Mouse (Mus musculus): ENCODE measurements at regions not wholly inside any gene's neighbourhood (a gene's known extent, or its start where the extent isn't known, plus 50 kb on each side); places are given as distances from the start of the nearest gene placed in this dataset.

DNA sequence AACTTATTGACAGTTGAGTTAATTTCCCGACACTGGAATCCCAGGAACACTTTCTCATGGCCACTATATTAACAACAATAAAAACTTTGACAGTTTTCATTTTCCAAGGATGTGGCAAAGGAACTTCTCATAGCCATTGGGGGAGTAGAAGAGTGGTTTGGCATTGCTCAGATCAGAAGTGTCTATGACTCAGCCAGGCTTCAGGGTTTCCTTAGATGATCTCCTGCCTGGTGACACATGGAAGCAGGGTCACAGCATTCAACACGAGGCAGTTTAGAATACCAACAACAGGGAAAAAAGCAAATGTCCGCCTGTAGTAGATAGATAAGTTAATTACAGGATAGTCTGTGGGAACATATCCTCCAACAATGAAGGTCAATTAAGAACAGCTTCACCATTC, 228.1 kb upstream of the Gm12728 start:
- DNase-seq: no peak

DNA sequence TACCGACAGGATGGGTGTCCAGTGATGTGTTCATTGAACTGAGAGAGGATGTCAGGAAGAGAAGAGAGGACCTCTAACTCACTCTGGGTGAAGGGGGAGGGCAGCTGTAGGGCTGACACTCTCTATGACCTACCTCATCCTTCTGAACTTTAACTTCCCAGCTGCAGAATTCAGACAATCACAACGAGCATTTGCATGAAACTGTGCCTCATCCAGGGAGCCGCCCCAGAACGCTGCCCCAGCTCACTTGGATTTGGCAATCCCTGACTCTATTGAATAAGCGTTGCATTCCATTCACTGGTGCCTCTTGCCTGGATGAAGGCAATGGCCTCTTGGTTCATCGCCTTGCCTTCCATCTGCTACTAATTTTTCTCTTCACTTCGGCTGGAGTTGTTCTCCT, 223.9 kb upstream of the Gm12728 start:
- DNase-seq: no peak

DNA sequence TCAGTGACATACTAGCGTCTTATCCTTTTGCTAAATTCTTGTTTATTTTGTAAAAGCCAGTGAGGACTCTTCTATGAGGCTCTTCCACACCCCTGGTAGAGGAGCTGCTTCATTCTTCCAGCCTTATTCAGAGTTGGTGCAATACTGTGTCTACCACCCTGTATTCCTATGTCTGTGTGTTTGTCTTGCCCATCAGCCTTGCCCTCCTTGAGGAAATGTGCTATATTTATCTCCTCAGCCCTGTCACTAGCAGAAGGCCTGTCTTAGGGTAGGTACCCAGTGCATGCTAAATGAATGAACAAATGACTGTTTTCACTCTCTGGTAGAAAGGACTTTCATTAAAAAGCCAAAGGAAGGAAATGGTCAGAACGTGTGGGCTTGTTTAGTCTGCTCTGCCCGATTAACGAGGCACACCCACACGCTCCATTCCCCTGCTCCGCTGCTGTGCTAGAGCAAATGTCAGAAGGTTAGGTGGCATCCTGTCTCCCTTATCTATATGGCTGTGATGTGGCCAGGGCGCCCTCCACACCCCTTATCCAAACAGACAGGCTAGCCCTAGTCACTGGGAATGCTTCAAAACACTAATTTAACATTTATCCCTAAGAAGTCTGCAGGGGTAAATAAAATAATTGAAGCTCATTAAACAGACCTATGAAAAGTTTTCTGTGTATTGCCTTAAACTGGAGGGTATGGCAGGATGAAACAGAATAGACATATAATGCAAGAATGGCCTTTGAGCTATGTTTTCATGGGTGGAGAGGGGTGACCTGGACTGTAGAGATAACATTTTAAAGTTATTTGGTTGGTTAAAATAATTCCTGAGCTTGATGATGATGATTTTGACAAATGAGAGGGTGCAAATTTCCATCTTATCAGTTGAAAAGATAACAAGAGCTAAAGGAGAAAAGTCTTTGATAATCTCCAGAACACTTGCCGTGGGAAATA, 222.9 kb upstream of the Gm12728 start:
- no peak for DNase-seq

DNA sequence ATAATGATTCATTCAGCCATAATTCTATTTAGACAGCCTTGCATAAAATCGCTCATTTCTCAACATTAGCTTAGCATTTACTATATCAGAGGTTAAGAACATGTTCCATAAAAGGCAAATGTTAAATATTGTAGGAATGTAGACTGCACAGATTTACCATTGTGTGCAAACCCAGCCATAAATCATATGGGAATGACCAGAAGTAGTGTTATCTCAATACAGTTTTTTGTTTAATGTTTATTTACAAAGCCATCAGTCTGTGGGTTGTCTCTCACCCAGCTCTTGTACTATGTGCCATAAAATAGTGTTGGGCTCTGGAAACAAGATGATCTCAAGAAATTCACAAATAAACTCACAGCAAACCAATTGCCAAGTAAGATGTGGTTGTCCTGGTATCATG, 220.0 kb upstream of the Gm12728 start:
- no peak for DNase-seq

DNA sequence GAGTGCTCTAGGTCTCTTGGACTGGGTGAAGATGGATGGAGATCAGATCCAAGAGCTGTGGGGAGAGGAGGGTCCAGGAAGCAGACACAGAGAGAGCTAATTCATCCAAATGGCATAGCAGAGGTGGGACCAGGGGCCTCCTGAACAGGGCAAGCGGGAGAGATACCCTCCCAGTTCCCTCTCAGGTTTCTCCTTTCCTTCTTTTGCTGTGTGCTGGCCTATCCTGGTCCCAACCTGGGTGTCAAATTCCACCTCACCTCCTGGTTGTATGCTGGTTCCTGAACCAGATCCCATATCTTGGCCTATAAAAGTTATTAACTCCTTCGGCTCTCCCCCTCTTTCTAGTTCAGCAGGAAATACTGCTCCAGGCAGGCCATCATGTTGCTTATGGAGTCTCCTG, 214.1 kb upstream of the Gm12728 start:
- no peak for DNase-seq

DNA sequence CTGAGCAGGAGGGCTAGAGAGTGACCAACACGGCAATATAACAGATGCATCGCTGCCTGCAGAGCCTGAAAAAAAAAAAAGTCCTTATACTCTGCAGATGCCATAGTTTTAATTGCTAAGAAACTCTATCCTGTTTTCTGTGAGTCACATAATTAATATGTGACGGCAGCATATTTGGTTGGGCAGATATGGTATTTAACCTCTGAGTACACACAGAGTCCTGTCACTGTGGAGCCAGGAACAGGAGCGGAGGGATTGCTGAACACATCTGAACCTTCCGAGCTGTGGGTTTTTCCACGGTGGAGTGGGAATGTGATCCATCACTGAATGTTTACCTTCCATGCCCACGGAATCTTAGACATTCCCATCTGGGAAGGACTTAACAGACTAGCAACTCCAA, 208.7 kb upstream of the Gm12728 start:
- no peak for DNase-seq

DNA sequence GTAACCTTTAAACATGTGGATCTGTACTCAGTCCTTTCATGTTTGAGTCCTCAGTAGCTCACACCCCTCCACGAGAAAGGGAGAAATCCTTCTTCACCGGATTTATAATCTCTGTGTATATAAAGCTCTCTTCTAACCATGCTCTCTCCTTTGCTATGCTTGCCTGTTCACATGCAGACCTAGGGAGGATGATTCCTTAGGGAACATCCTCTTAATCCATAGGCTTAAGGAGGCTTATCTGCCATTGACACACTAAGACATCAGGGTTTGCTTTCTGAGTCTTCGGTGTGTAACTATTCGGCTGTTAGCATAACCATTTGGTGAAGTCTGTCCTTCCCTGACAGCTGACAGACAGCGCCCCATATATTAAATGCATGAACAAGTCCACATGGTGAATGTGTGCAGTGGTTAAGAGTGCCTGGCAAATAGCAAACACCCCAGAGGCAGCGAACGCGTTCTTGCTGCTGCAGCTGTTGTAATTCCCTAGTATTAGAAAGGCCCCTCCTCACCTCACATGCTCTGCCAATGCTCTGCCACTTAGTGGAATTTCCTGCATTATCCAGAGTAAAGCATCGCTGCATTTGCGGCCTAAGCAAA, 205.2 kb upstream of the Gm12728 start:
- no peak for DNase-seq

DNA sequence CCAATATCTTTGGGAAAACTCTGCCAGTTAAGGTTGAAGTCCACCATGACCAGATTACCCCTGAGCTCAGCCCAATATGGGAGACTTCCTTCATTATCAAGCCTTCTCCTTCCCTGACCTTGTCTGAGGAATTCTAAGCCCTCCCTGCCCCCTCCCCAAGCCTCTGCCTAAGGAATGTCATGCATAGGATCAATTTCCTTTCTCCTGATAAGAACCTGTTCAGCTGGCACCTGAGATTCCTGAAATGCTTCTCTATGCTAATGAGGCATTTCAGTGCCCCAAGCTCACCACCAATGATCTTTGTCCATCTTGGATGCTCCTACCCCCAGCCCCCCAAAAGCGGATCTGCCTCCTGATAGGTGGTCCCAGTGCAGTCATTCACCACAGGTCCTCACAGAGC, 186.0 kb upstream of the Gm12728 start:
- DNase-seq: no peak

DNA sequence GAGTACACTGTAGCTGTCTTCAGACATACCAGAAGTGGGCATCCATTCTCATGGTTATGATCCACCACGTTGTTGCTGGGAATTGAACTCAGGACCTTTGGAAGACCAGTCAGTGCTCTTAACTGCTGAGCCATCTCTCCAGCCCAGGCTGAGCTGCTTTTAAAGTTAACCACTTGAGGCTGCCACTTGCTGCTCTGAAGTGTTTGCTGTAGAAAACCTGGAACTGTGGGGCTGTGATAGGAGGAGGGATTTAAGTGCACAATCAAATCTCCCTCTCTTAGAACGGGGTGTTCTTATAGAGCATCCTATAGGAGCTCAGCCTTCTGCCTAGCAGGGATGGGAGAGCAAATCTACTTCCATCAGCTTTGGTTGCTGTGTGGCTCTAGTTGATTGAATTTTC, 185.1 kb upstream of the Gm12728 start:
- DNase-seq: peak in 1 of 2 experiments; percentile 13

DNA sequence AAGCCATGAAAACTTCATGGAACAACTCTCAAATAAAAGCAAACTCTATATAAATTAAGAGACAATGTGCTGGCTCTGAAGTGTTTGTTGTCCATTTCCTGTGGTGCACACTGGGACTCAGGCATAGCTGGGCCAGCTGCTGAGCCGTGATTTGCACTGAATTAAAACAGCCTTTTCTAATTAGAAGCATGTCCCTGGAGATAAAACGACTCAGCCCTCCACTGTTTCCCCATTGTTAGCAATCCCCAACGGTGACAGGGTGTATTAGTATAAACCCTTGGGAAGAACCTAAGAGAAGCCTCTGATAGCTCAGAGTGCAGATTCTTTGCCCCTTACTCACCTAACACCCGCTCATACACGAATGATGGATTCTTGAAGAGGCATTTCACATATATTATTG, 182.9 kb upstream of the Gm12728 start:
- DNase-seq: no peak

DNA sequence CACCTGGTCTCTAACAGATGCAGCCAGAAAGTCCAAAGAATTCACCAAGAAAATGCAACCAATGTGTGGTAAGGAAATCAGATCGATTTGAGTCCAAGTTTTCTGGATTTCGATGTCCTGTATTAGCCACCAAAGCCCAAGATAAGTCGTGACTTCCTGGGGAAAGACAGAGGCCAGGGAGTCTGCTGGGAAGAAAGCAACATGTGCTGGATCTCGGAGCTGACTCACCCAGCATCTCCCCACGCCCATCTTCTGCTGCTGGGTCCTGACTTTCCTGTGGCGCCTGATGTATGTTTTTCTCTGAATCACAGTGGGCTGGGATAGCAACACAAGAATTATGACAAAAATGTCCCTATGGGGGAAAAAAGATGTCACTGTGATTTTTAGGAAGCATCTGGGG, 178.8 kb upstream of the Gm12728 start:
- DNase-seq: no peak

DNA sequence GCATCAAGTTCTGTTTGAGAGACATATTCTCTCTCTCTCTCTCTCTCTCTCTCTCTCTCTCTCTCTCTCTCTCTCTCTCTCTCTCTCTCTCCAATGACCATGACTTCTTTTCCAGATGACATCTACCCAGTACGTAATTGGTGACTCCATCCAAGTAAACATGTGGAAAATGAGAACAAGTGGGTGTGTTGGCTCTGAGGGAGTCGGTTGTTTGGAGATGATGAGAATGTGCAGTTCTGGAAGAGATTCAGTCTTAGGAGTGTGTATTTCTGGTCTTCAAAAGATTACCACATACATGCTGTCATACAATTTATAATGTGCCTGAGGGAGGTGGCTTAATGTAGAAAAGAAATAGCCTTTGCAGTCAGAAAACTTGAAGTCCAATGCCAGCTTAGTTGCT, 175.3 kb upstream of the Gm12728 start:
- no peak for DNase-seq

DNA sequence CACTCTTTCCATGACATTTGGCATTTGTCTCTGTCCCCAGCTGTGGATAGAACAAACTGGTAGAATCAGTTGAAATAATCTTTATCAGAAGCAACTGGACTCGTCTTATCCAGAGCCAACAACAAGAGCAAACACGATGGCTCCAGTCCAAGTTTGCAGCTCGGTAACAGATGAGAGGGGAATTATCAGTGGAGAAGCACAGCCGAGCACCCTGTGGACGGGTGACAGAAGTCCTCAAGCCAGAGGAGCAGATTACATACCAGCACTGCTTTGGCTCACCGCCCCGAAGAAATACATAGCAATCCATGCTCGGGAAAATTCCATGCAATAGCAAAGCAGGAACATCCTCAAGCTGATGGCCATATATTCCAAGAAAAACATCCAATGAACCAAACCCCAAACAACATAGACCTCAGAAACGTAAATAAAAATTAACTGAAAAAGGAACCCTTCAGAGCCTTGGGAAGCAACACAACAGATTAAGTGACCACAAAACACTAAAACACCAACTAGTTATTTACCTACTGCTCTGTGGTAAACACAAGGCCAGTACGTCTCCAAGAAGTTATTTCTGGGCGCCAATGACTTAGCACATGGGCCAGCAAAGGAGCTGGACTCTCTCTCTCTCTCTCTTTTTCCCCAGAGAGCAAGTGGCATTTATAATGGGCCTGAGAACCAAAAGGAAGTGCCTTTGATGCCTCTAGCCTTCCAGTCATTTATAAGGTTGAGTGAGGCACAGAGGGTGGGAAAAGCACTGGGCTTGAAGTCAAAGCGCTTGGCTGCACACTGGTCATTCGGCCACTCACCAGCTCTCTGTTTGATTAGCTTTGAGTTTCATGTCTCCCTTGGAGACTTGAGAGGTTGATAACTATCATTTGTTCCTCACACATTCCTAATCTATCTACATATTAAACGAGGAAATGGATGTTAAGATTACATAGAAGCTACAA, 163.0 kb upstream of the Gm12728 start:
- peak; percentile 53 to 63 for DNase-seq

DNA sequence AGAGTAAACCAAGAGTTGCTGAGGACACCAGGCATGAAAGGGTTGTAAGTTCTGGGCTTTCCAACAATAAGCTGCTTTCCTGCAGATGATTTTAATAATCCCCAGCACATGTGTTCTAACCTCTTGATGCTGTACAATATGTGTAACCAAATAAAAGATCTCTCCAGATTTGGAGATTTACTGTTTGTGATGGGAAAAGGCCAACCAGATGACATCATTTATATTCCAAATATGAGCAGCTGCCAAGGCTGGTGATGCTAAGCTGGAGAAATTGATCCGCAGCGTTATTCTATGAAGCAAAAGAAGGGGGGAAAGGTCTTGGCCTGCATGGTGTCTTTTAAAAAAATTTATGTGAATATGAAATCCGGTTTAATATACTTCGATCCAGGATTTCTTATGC, 160.1 kb upstream of the Gm12728 start:
- DNase-seq: no peak

DNA sequence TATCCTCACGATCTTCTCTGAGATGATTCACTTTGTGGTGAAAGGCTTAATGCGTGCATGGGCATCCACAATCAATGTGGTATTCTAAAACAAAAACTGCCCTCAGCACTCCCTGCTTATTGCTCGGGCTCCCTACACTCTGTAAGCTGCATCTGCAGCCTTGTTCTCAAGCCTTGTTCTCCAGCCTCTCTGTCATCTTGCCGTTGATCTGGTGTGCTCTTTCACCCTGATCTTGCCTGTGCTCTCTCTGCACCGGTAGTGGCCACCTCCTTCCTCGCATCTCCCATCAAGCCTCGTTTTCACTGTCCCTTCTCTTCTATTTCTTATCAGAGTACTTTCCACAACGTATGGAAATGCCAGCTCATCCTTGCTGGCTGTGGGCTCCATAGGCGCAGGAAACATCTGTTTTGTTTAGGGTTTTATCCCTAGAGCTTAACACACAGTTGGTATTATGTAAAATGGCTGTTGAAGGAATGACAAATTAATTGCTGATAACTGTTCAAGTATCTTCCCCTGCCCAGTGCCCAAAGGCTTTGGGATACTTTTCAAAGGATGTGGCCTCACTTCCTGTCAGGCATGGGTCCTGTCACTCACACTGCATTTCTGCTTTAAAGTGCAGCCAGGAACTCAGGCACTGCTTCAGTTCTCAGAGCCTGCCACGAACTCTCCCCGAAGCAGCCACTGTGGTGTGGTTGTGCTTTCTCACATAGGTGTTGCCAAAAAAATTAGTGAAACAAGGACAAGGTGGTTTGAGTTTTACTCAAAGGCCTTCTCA, 158.9 kb upstream of the Gm12728 start:
- no peak for DNase-seq

DNA sequence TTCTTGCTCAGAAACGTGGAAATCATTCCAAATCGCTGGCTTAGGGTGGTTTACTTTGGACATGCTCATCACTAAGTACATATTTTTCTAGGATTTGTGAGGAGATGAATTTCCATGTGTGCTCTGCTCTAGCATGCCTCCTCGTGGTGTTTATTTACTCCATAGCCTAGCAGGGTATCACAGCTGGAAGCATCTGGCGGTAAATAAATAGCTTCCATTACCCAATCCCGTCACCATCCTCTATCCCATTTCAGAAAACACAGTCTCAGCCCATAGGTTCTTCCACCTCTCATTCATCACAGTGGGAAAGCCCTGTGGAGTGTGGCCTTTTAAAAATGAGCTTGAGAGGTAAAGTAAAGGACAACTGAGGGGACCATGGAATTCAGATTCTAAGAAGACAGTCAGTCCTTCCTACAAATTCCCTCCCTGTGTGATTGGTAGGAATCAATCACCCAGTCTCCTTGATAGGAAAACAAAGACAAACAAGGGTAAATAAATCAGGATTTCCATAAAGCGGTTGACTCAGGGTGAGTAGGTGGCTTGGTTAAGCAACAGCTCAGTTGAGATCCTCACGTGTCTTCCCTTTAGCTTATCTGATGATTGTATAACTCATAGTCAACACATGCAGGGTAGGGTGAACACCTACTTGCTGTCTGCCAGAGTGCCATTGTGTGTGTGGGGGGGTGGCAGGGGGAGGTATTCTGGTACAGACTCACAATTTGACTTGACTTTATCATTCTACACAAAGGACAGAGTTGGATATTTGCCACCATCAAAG, 156.9 kb upstream of the Gm12728 start:
- DNase-seq: no peak

DNA sequence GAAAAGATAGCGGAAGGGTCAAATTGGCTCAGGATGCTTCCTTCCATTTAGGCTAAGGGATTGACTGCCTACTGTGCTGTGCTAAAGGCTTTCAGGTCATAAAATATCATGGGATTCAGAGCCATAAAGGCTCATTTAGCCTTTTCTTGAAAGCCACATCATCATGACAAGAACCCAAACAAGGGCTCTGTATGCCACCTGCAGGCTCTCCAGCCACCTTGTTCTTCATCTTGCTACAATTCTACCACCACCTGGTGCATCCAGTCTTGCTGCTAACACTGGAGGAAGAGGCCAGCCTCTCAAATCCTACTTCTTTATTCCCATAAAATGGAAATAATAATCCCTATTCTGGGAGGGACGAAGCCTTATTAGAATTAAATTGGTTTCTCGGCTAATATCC, 155.9 kb upstream of the Gm12728 start:
- no peak for DNase-seq

DNA sequence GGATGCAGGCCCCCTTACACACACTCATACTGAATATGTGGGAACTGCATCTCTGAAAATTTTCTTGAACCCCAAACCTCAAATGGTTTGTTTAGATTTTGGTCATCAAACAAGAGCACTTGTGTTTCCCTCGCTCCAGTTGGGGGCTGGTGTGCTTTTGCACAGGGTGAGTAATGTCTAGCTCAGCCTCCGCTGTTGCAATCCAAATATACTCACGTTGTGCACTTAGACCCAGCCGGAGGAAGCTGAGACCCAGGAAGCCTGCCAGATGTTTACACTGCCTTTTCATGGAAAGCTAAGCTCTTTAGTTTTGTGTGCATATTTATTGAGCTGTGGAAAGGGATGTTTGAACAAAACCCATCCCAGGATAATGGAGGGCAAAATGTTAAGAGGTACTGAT, 148.9 kb upstream of the Gm12728 start:
- DNase-seq: peak; percentile 66 to 79

DNA sequence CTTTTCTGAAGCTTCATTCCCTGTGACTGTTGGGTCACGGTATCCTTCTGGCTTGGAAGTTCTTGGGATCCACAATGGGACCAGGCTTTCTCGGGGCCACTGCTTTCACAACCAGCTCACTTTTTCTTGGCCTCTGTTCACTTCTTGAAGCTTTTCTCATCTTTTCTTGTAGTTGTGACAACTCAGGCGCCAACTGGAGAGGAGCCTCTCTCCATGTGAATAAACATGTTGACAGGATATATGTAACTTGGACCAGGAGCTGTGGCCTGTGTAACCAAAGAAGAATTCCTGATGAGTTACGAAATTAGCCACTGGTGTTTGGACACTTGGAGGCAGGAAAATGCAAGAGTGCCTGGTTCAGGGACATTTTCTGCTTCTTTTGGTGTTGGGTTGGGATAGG, 148.1 kb upstream of the Gm12728 start:
- peak; percentile 36 to 55 for DNase-seq

DNA sequence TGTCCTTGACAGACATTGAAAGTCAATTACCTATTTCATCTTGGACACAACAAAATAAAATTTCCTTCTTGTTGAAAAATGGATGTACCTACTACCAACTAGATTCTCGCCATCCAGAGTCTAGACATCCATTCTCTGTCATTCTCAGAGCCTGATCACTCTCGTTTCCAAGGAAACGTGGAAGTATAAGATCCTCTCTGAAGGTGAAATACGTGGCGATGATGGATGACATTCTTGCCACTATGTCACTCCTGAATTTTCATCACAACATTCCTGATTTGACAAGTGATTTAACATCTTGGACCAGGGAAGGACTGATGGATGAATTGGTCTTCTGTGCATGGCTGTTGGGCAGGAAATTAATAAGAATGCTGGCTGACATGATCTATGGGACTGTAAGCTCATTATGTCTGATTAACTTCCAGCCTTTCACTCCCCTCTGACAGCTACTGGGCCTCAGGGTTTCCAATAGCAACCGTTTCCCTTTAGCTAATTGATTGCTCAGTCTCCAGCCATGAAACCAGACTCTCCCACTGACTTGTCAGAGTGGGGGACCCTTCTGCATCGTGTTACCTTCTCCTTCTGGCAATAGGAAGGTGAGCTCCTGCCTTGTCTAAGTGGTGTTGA, 140.7 kb upstream of the Gm12728 start:
- no peak for DNase-seq

DNA sequence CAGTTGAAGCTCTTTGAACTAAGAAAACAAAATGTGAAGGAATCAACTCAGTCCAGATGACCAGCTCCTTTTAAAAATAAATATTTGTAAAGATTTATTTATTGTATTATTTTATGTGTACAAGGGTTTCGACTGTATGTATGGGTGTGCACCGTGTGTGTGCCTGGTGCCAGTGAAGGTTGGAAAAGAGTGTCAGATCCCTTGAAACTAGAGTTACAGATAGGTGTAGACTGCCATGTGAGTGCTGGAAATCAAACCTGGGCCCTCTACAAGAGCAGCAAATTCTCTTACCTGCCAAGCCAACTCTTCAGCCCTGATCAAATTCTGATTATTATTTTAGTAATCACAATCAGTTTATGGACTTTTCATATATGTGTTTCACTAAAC, 140.2 kb upstream of the Gm12728 start:
- no peak for DNase-seq
